Mouse (Mus musculus): ENCODE results near the gene G3bp1. TPM values are rescaled to one million over a fixed set of nuclear protein-coding genes. Genes with fewer than 3 reads are reported as not detected.

The G3bp1 gene
- total RNA-seq (2023), result 80.2 to 93.5 TPM (median 82.2 TPM) in 4 replicates

DNA sequence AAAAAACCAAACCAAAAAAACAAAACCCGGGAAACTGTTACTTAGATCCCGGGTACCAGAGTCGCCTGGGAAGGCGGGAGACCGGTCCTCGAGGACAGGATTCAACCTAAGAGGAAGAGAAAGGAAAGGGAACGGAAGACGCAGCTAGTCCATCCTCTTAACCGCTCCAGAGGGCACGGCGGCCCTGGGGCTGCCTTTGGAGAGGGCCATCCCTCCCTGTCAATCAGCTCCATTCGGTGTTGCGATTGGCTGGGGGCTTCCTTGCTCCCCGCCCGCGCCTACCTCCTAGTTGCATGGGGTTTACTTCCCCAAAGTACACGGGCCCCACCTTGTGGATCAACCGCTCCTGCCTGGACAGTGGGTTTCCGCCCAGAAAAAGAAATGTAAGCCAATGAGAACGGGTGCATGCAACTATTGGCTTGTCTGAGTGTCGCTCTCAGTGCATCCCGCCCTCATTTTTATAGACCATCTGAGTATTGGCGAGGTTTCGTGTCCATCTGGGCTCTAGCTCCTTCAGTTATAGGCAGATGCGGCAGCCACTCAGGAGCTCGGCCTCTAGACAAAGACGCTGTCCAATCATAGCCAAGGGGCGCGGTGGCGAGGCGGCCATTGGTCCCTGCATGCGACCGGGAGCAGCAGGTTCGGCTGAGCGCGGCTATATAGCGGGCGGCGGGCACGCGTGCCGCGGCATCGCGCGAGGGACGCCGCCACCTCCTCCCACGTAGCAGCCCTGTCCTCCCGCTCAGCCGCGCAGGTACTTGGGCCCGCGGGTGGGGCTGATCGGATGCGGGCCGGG lies at the start of gene G3bp1:
Gene G3bp1, plus strand, starts transcription at position 638 of the 796 bp plus-strand sequence.

DNA sequence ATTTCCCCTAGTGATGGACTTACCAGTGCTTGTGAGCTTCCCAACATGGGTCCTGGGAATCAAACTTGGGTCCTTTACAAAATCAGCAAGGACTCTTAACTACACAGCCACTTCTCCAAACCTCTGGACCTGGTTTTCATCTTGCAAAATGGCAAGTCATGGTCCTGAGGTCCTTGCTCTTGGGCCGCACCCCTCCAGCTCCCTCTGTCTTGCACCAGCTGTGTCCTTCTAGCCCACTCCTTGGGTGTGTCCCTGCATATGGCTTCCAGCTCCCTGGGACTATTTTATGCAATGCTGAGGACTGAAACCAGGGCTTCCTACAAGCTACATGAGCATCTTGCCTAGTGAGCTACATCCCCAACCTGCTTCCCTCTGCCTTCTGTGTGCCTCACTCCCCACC lies 46.5 kb upstream of the G3bp1 start, which contains the start of gene Sparc:
Gene Sparc, minus strand, starts transcription at position 206 of the 400 bp plus-strand sequence.

DNA sequence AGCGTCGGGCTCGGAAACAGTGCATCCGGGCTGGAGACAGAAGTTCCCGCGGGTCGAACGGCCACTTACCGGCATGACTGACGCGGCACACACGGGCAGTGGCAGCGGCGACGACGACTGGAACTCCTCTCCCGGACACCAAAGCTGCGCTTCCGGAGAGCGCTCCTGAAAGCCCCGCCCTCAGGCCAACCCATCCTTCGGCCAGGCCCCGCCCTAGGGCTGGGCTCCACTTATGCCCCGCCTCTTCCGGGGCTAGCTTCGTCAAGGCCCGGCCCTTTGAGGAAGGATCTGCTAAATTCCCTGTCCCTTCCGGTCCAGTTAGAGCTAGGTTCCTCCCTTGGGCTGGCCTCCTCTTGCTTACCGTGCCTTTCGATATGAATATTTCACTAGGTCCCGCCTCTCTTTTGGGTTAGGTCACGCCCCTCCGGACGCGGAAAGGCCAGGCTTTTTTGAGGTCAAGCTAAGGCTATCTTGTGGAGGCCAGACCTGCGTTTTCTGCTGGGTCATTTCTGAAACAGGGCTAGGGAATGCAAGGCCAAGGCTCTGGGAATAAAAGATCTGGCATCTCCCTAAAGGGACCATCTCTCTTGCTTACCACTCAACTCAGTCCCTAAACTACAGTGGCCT lies 8.4 kb upstream of the G3bp1 start, which contains the start of gene Atox1:
Gene Atox1, minus strand, starts transcription at position 221 of the 627 bp plus-strand sequence.

Other genes starting within 250 kb of the G3bp1 start
- 0.06 TPM in 1 of 4 replicates, not detected in the others for gene Fat2, start 133.1 kb upstream of the G3bp1 start, total RNA-seq (2023)
- 0.37 to 1.4 TPM (median 0.76 TPM) in 4 replicates for gene Sparc, start 46.5 kb upstream of the G3bp1 start, total RNA-seq (2023)
- gene Atox1, start 8.4 kb upstream of the G3bp1 start, total RNA-seq (2023), result 44.7 to 70.5 TPM (median 54.6 TPM) in 4 replicates
- not detected in 4 replicates for gene Glra1, start 138.5 kb downstream of the G3bp1 start, total RNA-seq (2023)

Data from B cell, adult 62 days (primary cell).